Mouse (Mus musculus) retina, postnatal 1 day (tissue): ENCODE data around the gene Hoxb3.
A peak's percentile ranks its signal among the peaks of the same experiment; 100 is the strongest.

Experiments used
- DNase-seq: peaks from one replicate; pipeline ENCODE4 v3.0.0-alpha.2; 2012

The Hoxb3 gene

GRCm38 (mm10) chr11:96363807-96364206, 40.7 kb downstream of the Hoxb3 start:
- DNase-seq, result no peak

GRCm38 (mm10) chr11:96365441-96366091, 42.4 kb downstream of the Hoxb3 start, which contains the start of gene Hoxb1:
Hoxb1 (plus strand) TSS chr11:96365752.
- no peak for DNase-seq

GRCm38 (mm10) chr11:96366092-96367041, 43.2 kb downstream of the Hoxb3 start:
- DNase-seq, result no peak

GRCm38 (mm10) chr11:96367141-96367540, 44.0 kb downstream of the Hoxb3 start:
- DNase-seq, result no peak

- no peak for DNase-seq
Measured at GRCm38 (mm10) chr11:96368686-96369085, 45.6 kb downstream of the Hoxb3 start.

GRCm38 (mm10) chr11:96369140-96369539, 46.0 kb downstream of the Hoxb3 start:
- no peak for DNase-seq

- DNase-seq, result no peak
Measured at GRCm38 (mm10) chr11:96371726-96372125, 48.6 kb downstream of the Hoxb3 start.

GRCm38 (mm10) chr11:96372519-96372918, 49.4 kb downstream of the Hoxb3 start:
- DNase-seq, result no peak

GRCm38 (mm10) chr11:96374810-96375209, 51.7 kb downstream of the Hoxb3 start:
- no peak for DNase-seq

GRCm38 (mm10) chr11:96383381-96383780, 60.3 kb downstream of the Hoxb3 start:
- DNase-seq, result no peak

GRCm38 (mm10) chr11:96387635-96388034, 64.5 kb downstream of the Hoxb3 start:
- DNase-seq, result no peak

GRCm38 (mm10) chr11:96396772-96397626, 73.9 kb downstream of the Hoxb3 start:
- DNase-seq, result peak; percentile 53
